13 mouse cellular contexts compared by ENCODE assay signal in genomic region chr11:87750521-87750920, GRCm38 (mm10). TPM values are rescaled to one million over a fixed set of nuclear protein-coding genes. Genes with fewer than 3 reads are reported as not detected.
DNase-seq lines count a peak whose midpoint lies in the region; ATAC-seq and TF ChIP-seq lines count a peak whose summit lies in the region.
"Had no signal": no experiment of that assay in that cellular context is flagged by ENCODE, and none has a peak within 500 bp of the region (broad histone marks: within the 10 kb centered on the region; RNA-seq: fewer than 3 reads in every experiment).

No protein-coding gene starts in this region.

- TF ChIP-seq CTCF in liver, adult 2 months (IDR thresholded peaks at IDR 0.05; ENCODE audit: low read depth, low read length) = no peak
- TF ChIP-seq CTCF in bone marrow, adult 2 months (IDR thresholded peaks at IDR 0.05; ENCODE audit: control insufficient read depth, insufficient read depth, low read length) = no peak
- no peak for TF ChIP-seq CTCF in liver, embryonic 14.5 days (IDR thresholded peaks at IDR 0.05; ENCODE audit: low read depth)
- TF ChIP-seq CTCF in midbrain, postnatal 0 days (IDR thresholded peaks at IDR 0.05) = no peak

- DNase-seq in liver, adult 2 months (ENCODE audit: extremely low read depth, low read depth, low spot score) = no peak
- no peak for DNase-seq in liver
- no peak for DNase-seq in liver, embryonic 14.5 days (ENCODE audit: low read depth in 3 of 3, low spot score in 3 of 3)
- peak; percentile 74 for DNase-seq in thymus, postnatal 14 days
- no peak for DNase-seq in midbrain, postnatal 0 days (ENCODE audit: low spot score)
- no peak for DNase-seq in testis, postnatal 10 days (ENCODE audit: low spot score)
- DNase-seq: adrenal gland, postnatal 10 days; cerebellum, postnatal 10 days; gastrocnemius, postnatal 14 days; lung, adult 2 months; retina, postnatal 1 day had no signal

- no peak for TF ChIP-seq POLR2A in liver, adult 2 months (IDR thresholded peaks at IDR 0.05; ENCODE audit: extremely low read depth, insufficient read depth, low read length)
- TF ChIP-seq POLR2A in bone marrow, adult 2 months (IDR thresholded peaks at IDR 0.05; ENCODE audit: borderline replicate concordance, control insufficient read depth, low read depth, low read length) = no peak

- 57% methylated on average over 3 of the region's 3 CpGs for WGBS in liver, adult 2 months
- WGBS in bone marrow, adult 2 months = 4% methylated on average over 3 of the region's 3 CpGs
- 3% methylated on average over 3 of the region's 3 CpGs for WGBS in liver, embryonic 14.5 days (ENCODE audit: insufficient replicate concordance)
- WGBS in midbrain, postnatal 0 days = 75% methylated on average over 3 of the region's 3 CpGs

- H3K9ac ChIP-seq in liver, adult 2 months (ENCODE audit: low read depth, low read length) = no peak overlapping the region
- peak overlapping the region; percentile 93 for H3K9ac ChIP-seq in liver, embryonic 14.5 days (replicated peaks)
- no peak overlapping the region for H3K9ac ChIP-seq in midbrain, postnatal 0 days (replicated peaks; ENCODE audit: low read length, poor library complexity, severe bottlenecking)

- no peak overlapping the region for H3K4me3 ChIP-seq in liver, adult 2 months (ENCODE audit: insufficient read depth, low read depth, low read length)
- H3K4me3 ChIP-seq in bone marrow, adult 2 months (replicated peaks; ENCODE audit: control insufficient read depth, low read depth, low read length) = peak overlapping the region; percentile 25
- peak overlapping the region; percentile 59 to 68 for H3K4me3 ChIP-seq in liver, embryonic 14.5 days (ENCODE audit: insufficient read depth in 1 of 2, low read depth in 2 of 2, low read length in 2 of 2)
- H3K4me3 ChIP-seq in midbrain, postnatal 0 days (ENCODE audit: low read depth, low read length) = no peak overlapping the region

- H3K27ac ChIP-seq in liver, adult 2 months (replicated peaks; ENCODE audit: insufficient read depth, low read depth, low read length) = peak overlapping the region; percentile 42; the same call in 1 of the 2 replicates
- peak overlapping the region; percentile 98 for H3K27ac ChIP-seq in bone marrow, adult 2 months (ENCODE audit: control insufficient read depth, insufficient read depth, low read depth, low read length, poor library complexity)
- H3K27ac ChIP-seq in liver, embryonic 14.5 days = peak overlapping the region; percentile 100
- H3K27ac ChIP-seq in midbrain, postnatal 0 days (ENCODE audit: low read depth, low read length) = no peak overlapping the region

- no peaks in the 10 kb centered on the region for H3K79me2 ChIP-seq in liver, adult 2 months (ENCODE audit: control insufficient read depth, insufficient read depth, low read length)

- H3K27me3 ChIP-seq in liver, adult 2 months (ENCODE audit: control insufficient read depth, insufficient read depth, low read length) = no peaks in the 10 kb centered on the region
- H3K27me3 ChIP-seq in liver, embryonic 14.5 days (ENCODE audit: control insufficient read depth, insufficient read depth, low read length) = no peaks in the 10 kb centered on the region
- H3K27me3 ChIP-seq in midbrain, postnatal 0 days (ENCODE audit: insufficient read depth, low read length) = no peaks in the 10 kb centered on the region

- H3K9me3 ChIP-seq in liver, embryonic 14.5 days (ENCODE audit: control insufficient read depth, low read length) = no peaks in the 10 kb centered on the region
- no peaks in the 10 kb centered on the region for H3K9me3 ChIP-seq in midbrain, postnatal 0 days (ENCODE audit: low read length)

- TF ChIP-seq EP300 in liver, embryonic 14.5 days (IDR thresholded peaks at IDR 0.05; ENCODE audit: low read depth) = no peak

- H3K4me1 ChIP-seq in liver, adult 2 months (ENCODE audit: control insufficient read depth, insufficient read depth, low read length) = no peaks in the 10 kb centered on the region
- H3K4me1 ChIP-seq in bone marrow, adult 2 months (ENCODE audit: control insufficient read depth, insufficient read depth, low read length) = peaks cover 21% of the 10 kb centered on the region
- peaks cover 66 to 73% of the 10 kb centered on the region in 2 experiments for H3K4me1 ChIP-seq in liver, embryonic 14.5 days (replicated peaks; ENCODE audit: control insufficient read depth in 2 of 2, insufficient read depth in 2 of 2, low read length in 1 of 2)
- H3K4me1 ChIP-seq in midbrain, postnatal 0 days (ENCODE audit: insufficient read depth, low read length) = no peaks in the 10 kb centered on the region

- 0 out of 2 replicates have a peak, but pooled peaks have one; percentile 5 for ATAC-seq in liver, embryonic 14.5 days (ENCODE audit: insufficient read depth)
- no peak for ATAC-seq in midbrain, postnatal 0 days (ENCODE audit: low FRiP score)
- ATAC-seq: hindbrain, embryonic 16.5 days had no signal

- H3K4me2 ChIP-seq in liver, embryonic 14.5 days (ENCODE audit: low read depth) = peak overlapping the region; percentile 93
- H3K4me2 ChIP-seq in midbrain, postnatal 0 days (ENCODE audit: low read depth, low read length, poor library complexity, severe bottlenecking) = no peak overlapping the region

- no peaks in the 10 kb centered on the region for H3K36me3 ChIP-seq in liver, adult 2 months (ENCODE audit: control insufficient read depth, insufficient read depth, low read length)
- H3K36me3 ChIP-seq in liver, embryonic 14.5 days (replicated peaks; ENCODE audit: control insufficient read depth, insufficient read depth, low read depth) = no peaks in the 10 kb centered on the region; the same call in 1 of the 2 replicates
- H3K36me3 ChIP-seq in midbrain, postnatal 0 days (ENCODE audit: insufficient read depth, low read length) = no peaks in the 10 kb centered on the region

RNA-seq across cellular contexts. Expression of gene Tspoap1, which starts 9.8 kb away (rescaled TPM):
- total RNA-seq in liver, adult 2 months (2014; rRNA removed) = 0.09 and 1.1 TPM in 2 replicates
- 0.26 and 0.37 TPM in 2 replicates for polyA plus RNA-seq in liver, adult 2 months (2012; rRNA removed)
- polyA plus RNA-seq in bone marrow, adult 2 months (2011; ENCODE audit: insufficient read depth, insufficient read length, low replicate concordance, missing spikeins) = 18.0 and 50.9 TPM in 2 replicates
- 5.4 and 5.5 TPM in 2 replicates for polyA plus RNA-seq in liver, embryonic 14.5 days (2012; rRNA removed)
- 1.1 and 2.4 TPM in 2 replicates for polyA plus RNA-seq in liver, embryonic 14.5 days (2014; fragmentation: Nextera tagmentation; extraction: Ambion mirVana)
- 206 and 215 TPM in 2 replicates for total RNA-seq in midbrain, postnatal 0 days (2014; rRNA removed)
- 47.3 and 57.8 TPM in 2 replicates for polyA plus RNA-seq in midbrain, postnatal 0 days (2015; fragmentation: Nextera tagmentation; extraction: Ambion mirVana)

RNA-seq across cellular contexts. Expression of gene Supt4a, which starts 13.2 kb away (rescaled TPM):
- 59.9 and 63.8 TPM in 2 replicates for total RNA-seq in liver, adult 2 months (2014; rRNA removed)
- polyA plus RNA-seq in liver, adult 2 months (2012; rRNA removed) = 41.9 and 46.5 TPM in 2 replicates
- polyA plus RNA-seq in bone marrow, adult 2 months (2011; ENCODE audit: insufficient read depth, insufficient read length, low replicate concordance, missing spikeins) = 38.9 and 127 TPM in 2 replicates
- 111 TPM in 2 replicates for polyA plus RNA-seq in liver, embryonic 14.5 days (2012; rRNA removed)
- 211 and 214 TPM in 2 replicates for polyA plus RNA-seq in liver, embryonic 14.5 days (2014; fragmentation: Nextera tagmentation; extraction: Ambion mirVana)
- 47.8 and 55.4 TPM in 2 replicates for total RNA-seq in midbrain, postnatal 0 days (2014; rRNA removed)
- polyA plus RNA-seq in midbrain, postnatal 0 days (2015; fragmentation: Nextera tagmentation; extraction: Ambion mirVana) = 122 and 128 TPM in 2 replicates

RNA-seq across cellular contexts. Expression of gene Mpo, which starts 42.9 kb away (rescaled TPM):
- total RNA-seq in liver, adult 2 months (2014; rRNA removed) = not detected in 2 replicates
- polyA plus RNA-seq in liver, adult 2 months (2012; rRNA removed) = 0.06 TPM in 1 of 2 replicates, not detected in the other
- polyA plus RNA-seq in bone marrow, adult 2 months (2011; ENCODE audit: insufficient read depth, insufficient read length, low replicate concordance, missing spikeins) = 330 and 630 TPM in 2 replicates
- 142 and 163 TPM in 2 replicates for polyA plus RNA-seq in liver, embryonic 14.5 days (2012; rRNA removed)
- polyA plus RNA-seq in liver, embryonic 14.5 days (2014; fragmentation: Nextera tagmentation; extraction: Ambion mirVana) = 301 and 360 TPM in 2 replicates
- total RNA-seq in midbrain, postnatal 0 days (2014; rRNA removed) = 0.19 TPM in 1 of 2 replicates, not detected in the other
- 0.20 TPM in 1 of 2 replicates, not detected in the other for polyA plus RNA-seq in midbrain, postnatal 0 days (2015; fragmentation: Nextera tagmentation; extraction: Ambion mirVana)
- total RNA-seq: gastrocnemius, postnatal 14 days had no signal

Comparison
In these comparisons a context has a peak if more than half of its experiments do, and no peak if none do; other contexts are left out.
1. H3K4me3 ChIP-seq: peak in bone marrow, adult 2 months (single experiment) and liver, embryonic 14.5 days (2 of 2); none in liver, adult 2 months (single experiment) and midbrain, postnatal 0 days (single experiment).
2. RNA of gene Mpo, which starts 42.9 kb away (polyA plus RNA-seq): 330 to 630 TPM in bone marrow, adult 2 months and 142 to 360 TPM in liver, embryonic 14.5 days; 0.06 TPM in liver, adult 2 months and 0.20 TPM in midbrain, postnatal 0 days; every median in the first group is over 100 times any median in the second.